Mouse (Mus musculus): ENCODE data around the gene Capza2.
A peak's percentile ranks its signal among the peaks of the same experiment; 100 is the strongest.
"Not testable (repeated sequence)": the region's sequence is repeated elsewhere in the genome, so short reads cannot be mapped to it uniquely, and the experiment has no call there.

Capza2 gene

DNA sequence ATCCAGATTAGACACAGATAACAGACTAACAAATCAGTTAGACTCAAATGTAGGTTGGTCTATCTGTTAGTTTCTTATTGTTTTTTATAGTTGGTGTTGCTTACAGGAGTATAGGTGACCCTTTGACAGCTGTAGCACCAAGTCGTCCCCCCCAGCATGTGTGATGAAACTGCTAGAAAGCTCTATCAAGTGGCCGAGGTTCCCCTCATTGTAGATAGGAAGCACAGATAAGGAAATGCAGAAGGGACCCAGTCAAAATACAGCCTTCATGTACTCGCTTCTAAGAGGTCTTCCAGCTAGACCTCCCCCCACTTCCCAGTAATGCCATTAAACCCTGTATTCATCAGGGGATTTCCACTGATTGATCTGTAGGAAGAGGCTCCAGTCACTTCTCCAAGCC is 6.7 kb downstream of the Capza2 start:
- no peak for DNase-seq

DNA sequence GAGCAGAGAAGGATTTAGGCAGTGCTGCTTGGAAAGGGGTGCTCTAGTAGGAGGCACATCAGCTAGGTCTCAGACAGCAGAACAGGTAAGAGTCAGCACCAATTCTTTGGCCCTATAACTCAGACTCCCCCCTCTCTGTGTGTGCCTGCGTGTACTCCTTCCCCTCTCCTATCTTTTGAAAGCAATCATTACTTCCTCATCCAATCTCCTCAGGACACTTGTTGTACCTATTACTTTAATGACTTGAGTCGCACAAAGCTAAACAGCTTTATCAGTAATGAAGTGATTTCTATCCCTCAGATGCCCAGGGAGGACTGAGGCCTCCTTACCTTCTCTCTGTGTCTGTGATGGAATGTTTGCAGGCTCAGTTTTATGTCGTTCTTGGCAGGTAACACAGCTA is 10.1 kb downstream of the Capza2 start:
- DNase-seq = no peak

DNA sequence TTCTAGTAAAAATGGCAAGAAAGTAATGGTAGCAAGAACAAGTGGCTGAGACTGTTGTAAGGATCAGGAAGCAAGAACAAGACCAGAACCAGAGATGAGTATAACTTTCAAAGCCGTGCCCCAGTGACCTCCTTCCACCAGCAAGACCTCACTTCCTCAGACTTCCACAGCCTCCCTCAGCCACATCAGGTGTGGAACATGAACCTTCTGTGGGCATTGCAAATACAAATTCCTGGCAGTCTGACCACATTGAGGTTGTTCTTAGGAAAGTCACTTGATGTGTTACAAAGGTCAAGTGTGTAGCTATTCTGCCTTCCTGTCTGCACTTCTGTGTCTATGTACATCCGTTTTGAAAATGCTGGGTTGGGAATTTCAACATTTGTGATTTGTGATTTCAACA is 16.1 kb downstream of the Capza2 start:
- no peak for DNase-seq

DNA sequence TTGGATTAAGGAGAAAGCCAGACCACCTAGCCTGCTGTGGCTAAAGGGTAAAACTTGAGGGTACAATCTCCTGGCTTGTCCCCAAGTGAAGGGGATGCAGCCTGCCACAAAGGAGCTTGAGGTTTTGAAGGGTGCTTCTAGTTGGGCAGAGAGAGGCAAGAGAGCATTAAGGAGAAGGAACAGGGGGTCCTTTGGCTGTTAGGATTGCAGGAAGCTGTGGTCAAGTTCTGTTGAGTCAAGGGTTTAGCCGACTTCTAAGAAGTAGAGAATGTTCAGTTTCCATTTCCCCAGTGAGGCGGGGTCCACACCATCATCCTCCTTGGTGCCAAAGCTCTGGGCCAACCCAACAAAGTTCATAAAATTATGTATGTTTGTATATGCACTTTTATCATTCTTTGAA is 19.0 kb downstream of the Capza2 start:
- DNase-seq = no peak

DNA sequence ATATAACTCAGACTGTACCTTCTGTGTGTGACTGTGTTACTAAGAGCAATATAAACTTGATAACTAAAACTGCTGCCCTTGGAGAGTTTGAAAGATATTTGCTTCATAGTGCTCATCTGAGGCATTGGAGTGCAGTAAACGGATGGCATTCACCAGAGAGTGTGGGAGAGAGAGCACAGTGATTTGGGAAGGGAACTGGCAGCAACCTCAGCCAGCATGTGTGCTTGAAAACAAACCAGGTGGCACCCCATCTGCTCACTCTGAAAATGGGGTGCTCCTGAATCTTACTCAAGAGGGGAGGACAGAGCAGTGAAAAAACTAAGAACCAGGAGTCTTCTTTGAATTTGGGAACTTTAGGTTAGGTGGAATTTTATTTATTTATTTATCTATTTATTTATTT is 21.3 kb downstream of the Capza2 start:
- DNase-seq = no peak

DNA sequence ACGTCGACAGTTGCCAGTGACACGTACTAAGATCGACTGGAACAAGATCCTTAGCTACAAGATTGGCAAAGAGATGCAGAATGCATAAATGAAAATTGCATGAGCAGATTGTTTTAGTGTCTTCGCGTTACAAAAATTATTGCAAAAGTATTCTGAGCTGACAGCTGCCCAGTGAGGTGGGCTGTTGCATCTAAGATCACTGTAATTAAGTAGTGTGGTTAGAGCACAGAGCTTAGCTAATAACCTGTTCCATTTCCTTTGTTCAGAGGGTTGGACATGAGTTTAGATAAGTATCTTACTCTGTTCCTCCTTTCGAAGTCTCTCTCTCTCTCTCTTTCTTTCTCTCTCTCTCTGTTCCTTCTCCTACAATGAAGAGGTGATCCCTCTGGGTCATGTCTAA is 29.3 kb downstream of the Capza2 start:
- no peak for DNase-seq

DNA sequence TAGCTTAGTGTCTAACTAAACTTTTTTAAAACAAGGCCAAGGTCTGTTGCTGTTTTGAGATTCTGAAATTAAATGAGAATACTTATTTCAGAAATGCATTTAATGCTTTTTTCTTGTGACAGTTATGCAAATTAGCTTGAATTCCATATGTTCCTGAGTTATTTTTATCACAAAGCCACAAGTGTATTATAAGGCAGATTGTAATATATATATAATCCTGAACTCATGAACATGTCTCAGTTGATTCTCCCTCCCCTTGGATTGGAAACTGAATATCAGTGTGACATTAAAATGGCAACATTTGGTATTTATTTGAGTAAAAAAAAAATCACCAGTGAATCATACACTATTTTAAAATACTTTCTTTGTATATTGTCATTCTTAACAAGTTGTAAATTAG is 30.0 kb downstream of the Capza2 start:
- no peak for DNase-seq

DNA sequence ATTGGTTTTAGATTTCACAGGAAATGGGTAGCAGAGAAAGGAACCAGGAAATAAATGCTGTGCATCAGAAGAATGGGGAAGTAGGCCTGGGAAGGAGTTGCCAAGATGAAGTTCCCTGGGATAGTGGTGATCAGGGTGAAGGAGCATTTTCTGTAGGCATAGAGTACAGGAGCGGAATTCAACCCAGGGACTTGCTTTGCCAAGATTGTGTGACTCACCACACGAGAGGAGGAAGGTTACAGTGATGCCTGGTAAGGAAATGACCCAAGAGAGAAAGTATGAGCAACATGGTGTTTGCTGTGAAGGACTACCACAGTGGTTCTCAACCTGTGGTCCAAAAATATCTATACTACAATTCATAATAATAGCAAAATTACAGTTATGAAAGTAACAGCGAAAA is 31.8 kb downstream of the Capza2 start:
- no peak for DNase-seq

DNA sequence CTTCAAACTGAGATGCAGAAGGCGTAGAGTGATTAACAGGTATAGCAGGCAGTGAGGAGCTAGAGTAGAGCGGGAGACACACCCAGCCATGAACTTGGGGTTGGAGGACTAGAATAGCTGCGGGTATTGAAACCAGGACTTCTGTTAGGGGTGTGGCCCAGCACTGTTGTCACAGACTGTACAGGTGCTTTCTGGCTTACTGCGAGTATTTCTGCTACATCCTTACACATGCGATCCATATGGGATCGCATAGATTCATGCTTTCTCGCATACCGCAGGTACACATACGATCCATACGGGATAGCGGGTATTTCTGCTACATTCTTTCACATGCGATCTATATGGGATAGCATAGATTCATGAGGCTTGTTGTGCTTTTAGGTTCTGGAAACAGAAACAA is 32.3 kb downstream of the Capza2 start:
- DNase-seq = no peak

DNA sequence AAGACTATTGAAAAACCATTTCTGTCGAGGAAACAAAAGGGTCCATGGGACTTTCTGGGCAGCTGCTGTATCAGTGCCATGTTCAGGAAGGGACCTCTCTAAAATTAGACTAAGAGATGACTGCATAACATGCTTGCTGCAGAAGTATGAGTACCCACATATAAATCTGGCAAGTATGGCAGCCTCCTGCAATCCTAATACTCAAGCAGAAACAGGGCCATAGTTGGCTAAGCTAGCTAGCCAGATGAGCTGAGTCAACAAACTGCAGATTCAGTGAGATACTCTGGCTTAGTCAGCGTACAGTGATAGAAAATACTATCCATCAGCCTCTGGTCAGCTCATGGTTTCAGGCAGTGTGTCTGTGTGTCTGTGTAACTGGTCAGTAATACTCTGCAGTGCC is 33.8 kb downstream of the Capza2 start:
- no peak for DNase-seq

DNA sequence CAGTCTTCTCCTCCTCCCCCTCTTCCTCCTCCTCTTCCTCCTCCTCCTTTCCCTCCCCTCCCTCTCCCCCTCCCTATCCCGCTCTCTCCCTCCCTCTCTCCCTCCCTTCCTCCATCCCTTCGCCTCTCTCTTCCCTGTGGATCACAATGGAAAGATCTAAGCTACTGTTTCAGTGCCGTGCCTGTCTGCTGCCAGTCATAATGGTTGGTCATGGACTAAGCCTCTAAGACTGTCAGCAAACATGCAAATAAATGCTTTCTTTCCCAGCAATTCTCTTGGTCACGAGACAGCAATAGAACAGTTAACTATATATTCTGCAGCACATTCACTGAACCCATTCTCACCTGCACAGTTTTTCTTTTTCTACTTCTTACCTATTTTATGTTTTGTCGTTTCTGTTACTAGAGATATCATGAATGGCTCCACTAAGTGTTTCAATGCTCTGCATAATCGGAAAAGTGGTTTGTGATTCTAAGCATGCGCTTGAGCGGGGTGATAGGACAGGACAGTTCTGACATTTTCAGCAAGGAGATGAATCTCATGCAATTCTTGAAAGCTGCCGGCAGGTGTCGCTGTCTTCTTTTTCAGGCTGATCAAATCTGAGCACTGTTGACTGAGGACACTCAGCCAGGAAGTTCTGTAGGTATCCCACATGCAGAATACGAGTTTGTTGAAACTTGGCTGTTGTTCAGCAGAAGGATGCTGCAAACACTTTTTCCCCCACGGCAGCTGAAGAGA is 39.2 kb downstream of the Capza2 start:
- DNase-seq = peak; percentile 78 to 80

DNA sequence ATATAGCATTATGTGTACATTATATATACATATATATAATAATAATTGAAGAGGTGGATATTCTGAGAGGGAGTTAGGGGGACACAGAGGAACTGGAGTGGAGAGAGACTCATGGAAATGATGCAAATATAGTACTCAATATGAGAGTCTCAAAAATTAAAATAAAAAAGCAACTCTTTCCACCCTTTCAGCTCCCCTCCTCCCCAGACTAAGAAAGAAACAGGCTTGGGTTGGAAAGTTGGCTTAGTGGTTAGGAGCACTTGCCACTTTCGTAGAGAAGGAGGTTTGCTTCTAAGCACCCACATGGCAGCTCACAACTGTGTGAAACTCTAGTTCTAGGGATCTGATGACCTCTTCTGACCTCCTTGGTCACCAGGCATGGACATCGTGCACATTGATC is 41.0 kb downstream of the Capza2 start:
- no peak for DNase-seq

DNA sequence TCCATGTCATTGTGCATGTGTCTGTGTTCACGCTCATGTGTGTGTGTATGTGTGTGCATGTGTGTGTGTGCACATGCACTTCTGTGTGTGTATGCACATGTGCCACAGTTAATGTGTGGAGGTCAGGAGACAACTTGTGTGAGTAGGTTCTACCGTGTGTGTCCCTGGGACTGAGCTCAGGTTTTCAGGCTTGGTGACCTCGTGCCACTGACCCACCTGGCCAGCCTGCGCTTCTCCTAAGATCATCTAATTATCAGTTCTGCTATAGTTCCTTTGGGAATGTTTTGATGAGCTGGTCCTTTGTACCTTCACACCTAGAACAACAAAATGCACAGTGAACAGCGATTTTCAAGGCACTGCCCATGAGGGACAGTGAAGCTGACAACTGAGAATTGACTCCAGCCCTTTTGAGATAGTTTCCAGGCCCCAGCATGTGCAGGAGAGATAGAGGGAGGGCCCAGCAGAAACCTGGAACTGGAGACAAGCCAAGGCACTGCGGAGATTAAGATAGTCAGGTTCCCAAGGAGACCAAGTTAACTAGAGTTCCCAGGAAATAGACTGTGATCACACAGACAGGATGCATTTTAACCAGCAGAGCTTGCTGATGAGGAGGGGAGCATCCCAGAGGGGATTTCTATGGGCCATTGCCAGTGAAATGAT is 44.4 kb downstream of the Capza2 start:
- DNase-seq = no peak

DNA sequence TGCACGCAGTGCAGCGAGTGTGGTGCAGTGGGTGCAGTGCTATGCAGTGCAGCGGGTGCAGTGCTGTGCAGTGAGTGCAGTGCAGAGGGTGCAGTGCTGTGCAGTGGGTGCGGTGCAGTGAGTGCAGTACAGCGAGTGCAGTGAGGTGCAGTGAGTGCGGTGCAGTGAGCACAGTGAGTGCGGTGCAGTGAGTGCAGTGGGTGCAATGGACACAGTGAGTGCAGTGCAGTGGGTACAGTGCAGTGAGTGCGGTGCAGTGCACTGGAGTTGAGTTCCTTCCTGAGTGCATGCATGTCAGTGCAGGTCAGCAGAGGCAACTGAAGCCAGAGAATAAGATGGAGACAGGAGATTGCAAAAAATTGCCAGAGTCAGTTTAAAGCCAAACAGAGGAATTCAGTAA is 45.8 kb downstream of the Capza2 start:
- DNase-seq = no peak

DNA sequence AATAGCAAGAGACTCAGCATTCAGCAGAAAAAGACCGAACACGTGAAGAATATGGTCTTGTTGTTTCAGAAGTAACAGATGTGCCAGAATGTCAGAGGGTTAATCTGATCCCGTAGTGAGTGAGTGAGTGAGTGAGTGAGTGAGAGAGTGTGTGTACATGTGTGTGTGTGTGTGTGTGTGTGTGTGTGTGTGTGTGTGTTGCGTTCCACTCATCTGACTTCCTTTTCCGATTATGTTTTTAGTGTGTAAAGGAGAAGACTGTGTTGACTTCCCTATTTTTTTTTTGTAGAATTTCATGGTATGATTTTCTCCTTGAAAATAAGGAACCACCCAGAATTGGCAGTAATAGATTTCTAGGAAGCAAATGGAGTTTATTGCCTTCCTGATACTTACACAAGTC is 52.6 kb downstream of the Capza2 start:
- DNase-seq = no peak

DNA sequence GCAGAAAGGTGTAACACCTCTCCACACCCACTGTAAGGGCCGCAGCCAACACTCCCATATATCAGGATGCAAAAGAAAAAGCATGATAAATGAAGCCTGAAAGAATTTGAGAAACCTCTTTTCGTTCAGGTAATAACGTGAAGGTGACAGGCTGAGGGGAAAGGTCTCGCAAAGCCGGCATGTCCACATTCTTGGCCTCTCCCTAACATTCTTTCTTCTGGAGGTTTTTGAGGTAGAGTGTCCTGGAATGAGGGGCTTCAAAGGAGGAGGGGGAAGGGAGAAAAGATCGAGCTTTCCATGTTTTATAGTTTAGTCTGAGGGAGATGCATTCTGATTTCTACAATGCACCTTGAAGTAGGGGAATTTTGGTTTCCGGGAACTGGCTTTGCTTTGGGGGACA is 56.6 kb downstream of the Capza2 start, which contains the start of gene St7:
TSS of gene St7 (plus strand) at position 287 of the 400 bp plus-strand sequence.
- no peak for DNase-seq

DNA sequence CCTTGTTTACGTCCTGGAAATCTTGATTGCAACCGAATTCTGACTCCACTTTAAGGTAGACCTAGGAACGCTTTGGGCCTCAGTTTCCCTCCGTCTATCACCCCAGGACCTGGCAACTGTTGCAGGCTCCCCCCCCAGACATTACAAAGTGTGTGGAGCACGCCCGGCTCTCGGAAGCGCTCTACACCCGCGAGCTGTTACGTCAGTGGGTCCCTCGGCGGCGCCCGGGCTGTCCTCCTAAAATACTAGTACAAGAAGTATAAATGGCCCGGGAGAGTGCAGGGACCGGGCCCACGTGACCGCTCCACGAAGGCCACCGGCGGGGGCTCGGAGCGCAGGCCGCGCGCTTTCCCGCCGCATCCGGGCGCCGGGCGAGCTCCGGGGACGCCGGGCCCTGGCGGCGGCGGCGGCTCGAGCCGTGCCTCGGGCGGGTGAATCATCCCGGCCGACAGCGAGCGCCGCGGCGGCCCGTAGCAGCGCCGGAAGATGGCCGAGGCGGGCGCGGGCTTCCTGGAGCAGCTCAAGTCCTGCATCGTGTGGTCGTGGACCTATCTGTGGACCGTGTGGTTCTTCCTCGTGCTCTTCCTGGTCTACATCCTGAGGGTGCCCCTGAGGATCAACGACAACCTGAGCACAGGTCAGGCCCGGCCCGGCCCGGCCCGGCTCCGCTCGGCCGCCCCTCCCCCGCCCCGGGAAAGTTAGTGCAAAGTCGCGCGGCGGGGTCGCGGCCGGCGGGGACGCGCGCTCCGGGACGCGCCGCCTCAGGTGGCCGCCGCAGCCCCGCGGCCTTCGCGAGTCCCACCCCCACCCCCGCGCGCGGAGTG is 57.9 kb downstream of the Capza2 start:
- DNase-seq = peak; percentile 77 to 87

DNA sequence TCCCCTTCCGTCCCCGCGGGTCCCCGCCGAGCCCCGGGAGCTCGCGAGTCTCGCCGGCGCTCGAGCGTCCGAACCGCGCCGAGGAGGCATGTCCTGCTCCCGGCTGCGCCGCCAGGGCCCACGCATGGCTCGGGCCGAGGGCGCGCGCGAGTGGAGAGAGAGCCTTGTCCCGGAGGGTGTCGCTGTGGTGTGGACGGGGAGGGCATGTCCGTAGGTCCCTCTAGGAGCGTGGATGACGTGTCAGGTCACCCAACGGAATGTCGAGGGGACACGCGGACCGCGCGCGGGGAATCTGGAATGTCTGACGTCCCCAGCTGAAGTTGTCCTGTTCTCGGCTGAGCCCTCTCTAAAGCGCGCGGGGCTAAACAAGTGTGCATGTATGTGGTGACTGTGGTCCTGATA is 58.5 kb downstream of the Capza2 start:
- peak; percentile 79 to 89 for DNase-seq

DNA sequence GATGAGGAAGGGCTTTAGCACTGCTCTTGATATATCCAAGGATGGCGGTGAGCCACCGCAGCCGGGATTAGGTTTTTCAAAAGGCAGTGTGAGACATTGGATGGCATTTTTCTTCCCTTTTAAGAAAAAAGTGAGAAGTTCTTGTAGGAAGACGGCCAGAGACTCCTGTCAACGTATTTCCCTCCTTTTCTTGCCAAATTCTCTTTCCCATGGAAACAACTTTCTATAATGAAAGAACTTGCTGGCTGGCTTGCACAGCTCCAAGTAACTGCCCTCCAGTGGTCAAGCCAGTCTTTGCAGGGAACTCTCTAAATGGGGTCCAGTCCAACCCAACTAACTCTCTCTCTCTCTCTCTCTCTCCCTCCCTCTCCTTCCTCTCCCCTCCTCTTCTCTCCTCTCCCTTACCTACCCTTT is 60.3 kb downstream of the Capza2 start:
- peak; percentile 80 to 85 for DNase-seq

DNA sequence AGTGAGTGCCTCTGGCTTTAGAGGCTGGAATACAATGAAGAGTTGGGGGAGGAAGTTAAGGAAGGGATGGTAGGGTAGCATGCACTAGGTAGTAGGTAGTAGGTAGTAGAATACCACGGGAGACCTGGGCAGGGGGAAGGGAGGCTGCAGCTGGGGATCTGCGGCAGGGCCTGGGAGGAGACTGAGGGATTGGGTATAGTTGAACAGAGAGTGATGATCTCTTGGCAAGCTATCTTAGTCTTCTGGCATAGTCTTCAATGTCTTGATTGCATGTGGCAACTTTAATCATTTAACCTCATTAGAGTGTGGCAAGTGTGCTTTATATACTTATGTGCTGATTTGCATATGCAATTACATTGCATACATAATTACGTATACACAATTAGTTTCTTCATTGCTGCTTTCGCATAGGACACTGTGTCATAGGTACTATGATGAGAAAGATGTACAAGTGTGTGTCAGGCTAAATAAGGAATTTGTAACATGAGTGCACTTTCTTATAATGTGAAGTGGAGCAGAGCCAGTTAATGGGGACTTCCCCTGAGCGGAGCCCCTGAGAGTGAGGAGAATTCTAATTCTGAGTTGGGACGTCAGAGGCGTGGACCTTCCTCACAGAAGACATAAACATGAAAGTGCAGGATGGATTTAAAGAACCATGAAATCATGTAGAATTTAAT is 65.0 kb downstream of the Capza2 start:
- no peak for DNase-seq

DNA sequence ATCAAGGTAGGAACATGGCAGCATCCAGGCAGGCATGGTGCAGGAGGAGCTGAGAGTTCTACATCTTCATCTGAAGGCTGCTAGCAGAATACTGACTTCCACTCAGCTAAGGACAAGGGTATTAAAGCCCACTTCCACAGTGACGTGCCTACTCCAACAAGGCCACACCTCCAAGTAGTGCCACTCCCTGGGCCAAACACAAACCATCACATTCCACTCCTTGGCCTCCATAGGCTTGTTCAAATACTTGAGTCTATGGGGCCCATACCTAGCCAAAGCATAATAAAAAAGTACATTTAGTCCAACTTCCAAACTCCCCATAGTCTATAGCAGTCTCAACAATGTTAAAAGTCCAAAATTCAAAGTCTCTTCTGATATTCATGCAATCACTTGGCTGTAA is 68.0 kb downstream of the Capza2 start:
- DNase-seq = not testable (repeated sequence)

DNA sequence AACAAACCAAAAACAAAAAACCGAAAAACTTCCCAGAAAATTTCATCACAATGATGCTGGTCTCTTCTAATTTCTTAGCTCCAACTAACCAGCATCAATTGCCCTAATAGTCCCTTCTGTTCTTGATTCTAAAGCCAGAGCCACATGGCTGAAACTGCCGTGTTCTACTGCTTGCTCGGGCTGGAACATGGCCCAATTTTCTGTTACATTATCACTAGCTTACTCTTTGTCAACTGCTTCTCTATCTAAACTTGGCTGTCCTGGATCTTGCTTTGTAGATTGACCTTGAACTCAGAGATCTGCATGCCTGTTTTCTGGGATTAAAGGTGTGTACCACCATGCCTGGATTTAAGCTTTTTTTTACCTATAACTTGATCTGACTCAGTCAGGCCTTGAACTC is 69.9 kb downstream of the Capza2 start:
- no peak for DNase-seq
